Mouse (Mus musculus): ENCODE measurements around the gene Unc79.

- no peak for TF ChIP-seq CTCF (IDR thresholded peaks at IDR 0.05)
- no peak for TF ChIP-seq EP300 (IDR thresholded peaks at IDR 0.05)
Measured at GRCm38 (mm10) chr12:103205561-103205960, 256.9 kb downstream of the Unc79 start.
